Mouse (Mus musculus): ENCODE results near the gene Panx1. TPM values are rescaled to one million over a fixed set of nuclear protein-coding genes. Genes with fewer than 3 reads are reported as not detected.

Panx1 gene
- polyA plus RNA-seq, 1 experiment from 2014 or later, result 136 TPM

GRCm38 (mm10) chr9:14966787-14967186 lies 78.5 kb downstream of the Panx1 start:
- Histone ChIP-seq H3K27ac (ENCODE audit: low read length) (no peak overlapping the region), H3K9ac (replicated peaks; ENCODE audit: low read depth, low read length) (no peak overlapping the region), H3K4me3 (replicated peaks; ENCODE audit: low read length) (no peak overlapping the region), H3K9me3 (ENCODE audit: control insufficient read depth, low read length) (no peaks in the 10 kb centered on the region), H3K4me2 (ENCODE audit: low read length) (no peak overlapping the region), H3K27me3 (replicated peaks; ENCODE audit: control insufficient read depth, insufficient read depth, low read length) (no peaks in the 10 kb centered on the region), H3K4me1 (replicated peaks; ENCODE audit: control insufficient read depth, insufficient read depth, low read length) (no peaks in the 10 kb centered on the region), H3K36me3 (ENCODE audit: control insufficient read depth, insufficient read depth) (no peaks in the 10 kb centered on the region)
- no peak for ATAC-seq
- WGBS, result 43% methylated on average over 4 of the region's 4 CpGs

GRCm38 (mm10) chr9:14965368-14965767 lies 79.9 kb downstream of the Panx1 start:
- Histone ChIP-seq H3K9me3 (ENCODE audit: control insufficient read depth, low read length) (no peaks in the 10 kb centered on the region), H3K4me2 (ENCODE audit: low read length) (no peak overlapping the region), H3K4me3 (replicated peaks; ENCODE audit: low read length) (no peak overlapping the region), H3K27ac (ENCODE audit: low read length) (no peak overlapping the region), H3K36me3 (ENCODE audit: control insufficient read depth, insufficient read depth) (no peaks in the 10 kb centered on the region), H3K9ac (replicated peaks; ENCODE audit: low read depth, low read length) (no peak overlapping the region), H3K4me1 (replicated peaks; ENCODE audit: control insufficient read depth, insufficient read depth, low read length) (no peaks in the 10 kb centered on the region), H3K27me3 (replicated peaks; ENCODE audit: control insufficient read depth, insufficient read depth, low read length) (no peaks in the 10 kb centered on the region)
- no peak for ATAC-seq

GRCm38 (mm10) chr9:14962769-14963168 lies 82.5 kb downstream of the Panx1 start:
- WGBS, result 85% methylated on average over 1 of the region's 1 CpGs
- H3K27me3 ChIP-seq (replicated peaks; ENCODE audit: control insufficient read depth, insufficient read depth, low read length), result no peaks in the 10 kb centered on the region
- no peaks in the 10 kb centered on the region for H3K9me3 ChIP-seq (ENCODE audit: control insufficient read depth, low read length)
- H3K36me3 ChIP-seq (ENCODE audit: control insufficient read depth, insufficient read depth), result no peaks in the 10 kb centered on the region
- H3K9ac ChIP-seq (replicated peaks; ENCODE audit: low read depth, low read length), result no peak overlapping the region
- no peak overlapping the region for H3K27ac ChIP-seq (ENCODE audit: low read length)
- no peak overlapping the region for H3K4me3 ChIP-seq (replicated peaks; ENCODE audit: low read length)
- no peak overlapping the region for H3K4me2 ChIP-seq (ENCODE audit: low read length)
- ATAC-seq, result no peak
- no peaks in the 10 kb centered on the region for H3K4me1 ChIP-seq (replicated peaks; ENCODE audit: control insufficient read depth, insufficient read depth, low read length)

GRCm38 (mm10) chr9:14954659-14955058 lies 90.6 kb downstream of the Panx1 start:
- H3K4me2 ChIP-seq (ENCODE audit: low read length), result no peak overlapping the region
- 69% methylated on average over 1 of the region's 1 CpGs for WGBS
- no peak for ATAC-seq

More at GRCm38 (mm10) chr9:14954659-14955058, 90.6 kb downstream of the Panx1 start:
- Histone ChIP-seq H3K9ac (replicated peaks; ENCODE audit: low read depth, low read length) (no peak overlapping the region), H3K36me3 (ENCODE audit: control insufficient read depth, insufficient read depth) (no peaks in the 10 kb centered on the region), H3K27ac (ENCODE audit: low read length) (no peak overlapping the region), H3K4me1 (replicated peaks; ENCODE audit: control insufficient read depth, insufficient read depth, low read length) (no peaks in the 10 kb centered on the region), H3K27me3 (replicated peaks; ENCODE audit: control insufficient read depth, insufficient read depth, low read length) (no peaks in the 10 kb centered on the region), H3K4me3 (replicated peaks; ENCODE audit: low read length) (no peak overlapping the region), H3K9me3 (ENCODE audit: control insufficient read depth, low read length) (no peaks in the 10 kb centered on the region)

Other genes with a start within 250 kb of the Panx1 start
- gene Gpr83, start 185.3 kb downstream of the Panx1 start, polyA plus RNA-seq (2015; fragmentation: Nextera tagmentation; extraction: Ambion mirVana), result 1.4 and 2.0 TPM in 2 replicates
- gene Izumo1r, start 141.5 kb downstream of the Panx1 start, polyA plus RNA-seq (2015; fragmentation: Nextera tagmentation; extraction: Ambion mirVana), result not detected in 2 replicates
- not detected in 2 replicates for gene Hephl1, start 66.6 kb upstream of the Panx1 start, polyA plus RNA-seq (2015; fragmentation: Nextera tagmentation; extraction: Ambion mirVana)
- gene Vstm5, start 193.6 kb upstream of the Panx1 start, polyA plus RNA-seq (2015; fragmentation: Nextera tagmentation; extraction: Ambion mirVana), result 6.2 and 12.1 TPM in 2 replicates
- 34.9 and 45.8 TPM in 2 replicates for gene Med17, start 234.5 kb upstream of the Panx1 start, polyA plus RNA-seq (2015; fragmentation: Nextera tagmentation; extraction: Ambion mirVana)

All from forebrain, embryonic 16.5 days (tissue).